Mouse (Mus musculus) urinary bladder, postnatal 10 days (tissue): Measurements from ENCODE around the gene Nae1.
A peak's percentile ranks its signal among the peaks of the same experiment; 100 is the strongest.
"Not testable (repeated sequence)": the region's sequence is repeated elsewhere in the genome, so short reads cannot be mapped to it uniquely, and the experiment has no call there.

Source experiments
- DNase-seq: peaks from one replicate; pipeline ENCODE4 v3.0.0; 2022; ENCODE audit warnings: low spot score

The Nae1 gene

DNA sequence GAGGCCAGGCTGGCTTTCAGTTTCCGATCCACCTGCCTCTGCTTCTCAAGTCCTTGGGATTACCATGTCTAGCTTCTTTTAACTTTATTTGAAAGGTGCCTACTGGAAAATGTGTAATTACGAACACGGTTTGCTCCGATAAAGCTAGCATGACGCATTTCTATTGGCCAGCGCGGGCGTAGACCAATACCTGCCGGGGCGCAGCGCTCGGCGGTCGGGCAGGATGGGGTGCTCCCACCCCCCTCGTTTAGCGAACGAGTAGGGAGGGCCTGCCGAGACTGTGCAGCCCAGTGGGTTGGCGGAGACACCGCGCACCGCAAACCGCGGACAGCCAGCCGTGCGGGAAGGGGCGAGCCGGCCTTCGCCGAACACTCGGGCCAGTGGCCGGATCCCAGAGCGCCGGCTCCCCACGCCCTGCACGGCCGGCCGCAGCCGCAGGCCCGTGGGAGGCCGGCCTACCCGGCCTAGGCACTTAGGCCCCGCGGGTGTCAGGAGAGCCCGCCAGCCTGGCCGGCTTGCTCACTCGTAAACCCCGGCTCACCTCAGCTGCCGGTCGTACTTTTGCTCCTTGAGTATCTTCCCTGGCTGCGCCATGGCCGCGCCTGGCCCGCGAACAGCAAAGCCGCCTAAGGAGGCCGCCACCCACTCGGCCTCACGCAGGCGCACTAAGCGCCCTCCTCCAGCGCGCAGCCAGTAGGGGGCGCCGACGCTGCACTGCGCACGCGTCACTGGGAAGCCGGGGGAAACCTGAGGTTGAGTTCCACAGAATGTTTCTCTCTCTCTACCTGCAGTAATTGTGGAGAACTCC is at the start of gene Nae1, which contains the start of gene Car7:
TSS of gene Nae1 (minus strand) at position 667 of the 808 bp plus-strand sequence.
TSS of gene Car7 (plus strand) at position 719 of the 808 bp plus-strand sequence.
- DNase-seq: peak; percentile 71

DNA sequence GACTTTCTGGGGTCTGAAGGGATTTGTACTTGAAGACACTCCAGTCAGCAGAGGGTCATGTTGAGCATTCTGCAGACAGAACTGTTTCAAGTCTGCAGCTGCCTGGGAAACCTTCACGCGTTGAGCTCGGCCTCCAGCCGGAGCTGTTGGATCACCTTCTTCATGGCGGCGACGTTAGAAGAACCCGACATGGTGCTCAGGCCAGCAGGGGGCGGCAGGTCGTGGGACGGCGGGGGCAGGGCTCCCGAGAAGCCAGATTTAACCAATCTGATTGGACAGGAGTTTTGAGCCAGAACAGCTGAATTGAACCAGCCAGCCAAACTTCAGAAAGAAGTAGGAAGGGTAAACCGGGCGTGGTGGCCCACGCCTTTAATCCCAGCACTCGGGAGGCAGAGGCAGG is 43.2 kb upstream of the Nae1 start:
- not testable (repeated sequence) for DNase-seq

DNA sequence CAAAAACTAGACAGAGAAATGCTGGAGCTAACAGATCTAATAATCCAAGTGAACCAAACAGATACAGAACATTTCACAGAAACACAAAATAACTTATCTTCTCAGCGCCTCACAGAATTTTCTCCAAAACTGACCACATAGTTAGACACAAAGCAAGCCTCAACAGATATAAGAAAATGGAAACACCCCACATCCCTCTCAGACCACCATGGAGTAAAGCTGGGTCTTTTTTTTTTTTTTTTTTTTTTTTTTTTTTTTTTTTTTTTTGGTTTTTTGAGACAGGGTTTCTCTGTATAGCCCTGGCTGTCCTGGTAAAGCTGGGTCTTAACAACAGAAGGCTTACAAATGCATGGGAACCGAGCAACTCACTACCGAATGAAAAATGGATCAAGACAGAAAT is 42.4 kb upstream of the Nae1 start:
- no peak for DNase-seq

DNA sequence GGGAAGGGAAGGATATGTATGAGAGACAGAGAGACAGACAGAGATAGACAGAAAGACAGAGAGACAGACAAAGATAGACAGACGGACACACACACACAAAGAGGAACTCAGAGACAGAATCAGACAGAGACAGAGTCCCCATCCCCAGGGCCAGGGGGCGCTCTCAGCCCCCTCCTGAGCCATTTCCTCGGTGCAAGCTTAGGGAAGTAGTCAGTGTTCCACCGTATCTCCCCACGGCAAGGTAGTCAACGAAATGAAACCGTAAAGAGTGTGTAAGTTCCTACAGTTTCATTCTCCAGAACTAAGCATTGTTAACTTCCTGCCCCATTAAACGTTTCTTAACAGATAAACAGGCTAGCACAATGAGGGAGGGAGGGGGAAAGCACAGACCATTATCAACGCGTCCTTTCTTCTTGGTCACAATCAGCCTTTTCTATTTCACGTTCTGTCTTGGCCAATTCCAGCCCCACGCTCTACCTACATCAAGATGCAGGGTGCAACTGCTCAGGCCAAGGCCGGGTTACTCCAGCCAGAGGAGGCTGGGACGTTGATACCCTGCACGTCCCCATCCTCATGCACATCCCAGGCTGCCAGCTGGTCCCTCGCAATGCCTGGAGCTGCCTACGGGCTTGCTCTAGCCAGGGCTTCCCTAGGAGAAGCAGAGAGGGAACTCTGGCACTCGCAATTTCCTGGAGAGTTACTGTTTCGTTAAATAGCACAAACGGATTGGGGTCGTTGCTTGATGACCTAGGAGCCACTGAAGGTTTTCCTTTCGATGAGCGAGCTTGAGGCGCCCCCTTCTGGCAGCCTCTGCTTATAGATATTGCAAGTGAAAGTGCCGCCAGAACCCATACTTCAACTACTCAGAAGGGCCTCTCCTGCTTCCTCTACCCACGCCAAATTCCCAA is 36.3 kb upstream of the Nae1 start:
- DNase-seq: no peak

DNA sequence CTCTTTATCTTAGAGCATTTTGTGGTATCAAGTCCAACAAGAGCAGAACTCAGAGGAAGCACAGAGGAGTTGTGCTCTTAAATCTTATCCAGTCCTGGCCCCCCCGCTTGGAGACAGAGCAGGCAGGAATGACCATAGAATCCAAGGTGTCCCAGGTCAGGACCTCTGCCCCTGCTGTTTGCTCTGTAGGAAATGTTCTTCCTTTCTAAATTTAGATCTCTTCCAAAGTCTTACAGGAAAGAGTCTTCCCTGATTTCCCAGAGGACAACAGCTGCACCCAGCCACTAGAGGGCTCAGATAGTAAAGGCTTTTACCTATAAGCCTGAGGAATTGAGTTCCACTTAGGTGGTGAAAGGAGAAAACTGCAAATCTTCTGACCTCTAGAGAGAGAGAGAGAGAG is 35.1 kb upstream of the Nae1 start:
- no peak for DNase-seq

DNA sequence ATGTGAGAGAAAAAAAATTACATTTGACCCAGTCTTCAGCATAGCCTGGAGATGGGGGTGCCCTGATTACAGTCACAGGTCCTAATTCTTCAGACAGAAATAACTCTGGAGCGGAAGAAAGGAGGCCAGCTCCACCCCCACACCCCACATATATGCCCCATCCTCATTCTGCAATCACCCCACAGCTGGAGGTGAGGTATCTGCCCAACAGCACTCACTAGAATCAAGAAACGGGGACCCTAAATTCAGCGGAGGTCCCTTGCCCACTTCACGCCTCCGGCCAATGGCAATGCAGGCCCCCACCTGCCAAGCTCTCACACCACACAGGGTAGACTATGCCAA is 31.0 kb upstream of the Nae1 start:
- DNase-seq: no peak

DNA sequence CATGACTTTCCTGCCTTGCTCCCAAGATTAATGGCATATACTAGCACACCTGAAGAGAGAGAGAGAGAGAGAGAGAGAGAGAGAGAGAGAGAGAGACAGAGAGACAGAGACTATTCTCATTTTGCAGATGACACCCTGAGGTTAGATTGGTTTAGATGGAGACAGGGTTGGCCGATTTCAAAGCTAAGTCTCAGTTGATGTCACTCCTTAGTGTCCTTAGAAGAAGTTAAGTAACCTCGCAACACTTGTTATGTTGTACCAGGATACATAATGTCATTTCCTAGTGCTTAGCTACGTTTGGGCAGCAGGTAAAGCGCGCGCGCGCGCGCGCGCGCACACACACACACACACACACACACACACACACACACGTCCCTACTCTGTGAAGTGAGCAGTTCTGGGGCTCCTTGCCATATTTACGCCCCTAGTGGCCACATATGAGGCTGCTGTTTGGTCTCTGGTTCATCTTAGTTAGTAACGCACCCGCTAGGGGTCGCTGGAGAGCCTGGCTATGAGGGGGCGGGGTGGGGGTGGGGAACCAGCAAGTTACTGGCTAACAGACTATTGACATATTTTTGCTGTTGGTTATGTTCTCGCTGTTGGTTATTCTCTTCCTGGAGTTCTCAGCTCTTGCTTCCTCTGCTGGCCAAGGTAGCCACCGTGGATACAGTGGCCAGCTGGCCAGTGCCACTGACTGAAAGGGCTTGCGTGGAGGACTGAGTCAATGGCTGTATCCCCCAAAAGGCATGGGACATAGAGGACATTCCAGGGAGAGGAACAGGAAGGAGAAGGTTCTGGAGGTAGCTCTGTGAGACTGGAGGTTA is 30.4 kb upstream of the Nae1 start:
- peak; percentile 48 for DNase-seq

DNA sequence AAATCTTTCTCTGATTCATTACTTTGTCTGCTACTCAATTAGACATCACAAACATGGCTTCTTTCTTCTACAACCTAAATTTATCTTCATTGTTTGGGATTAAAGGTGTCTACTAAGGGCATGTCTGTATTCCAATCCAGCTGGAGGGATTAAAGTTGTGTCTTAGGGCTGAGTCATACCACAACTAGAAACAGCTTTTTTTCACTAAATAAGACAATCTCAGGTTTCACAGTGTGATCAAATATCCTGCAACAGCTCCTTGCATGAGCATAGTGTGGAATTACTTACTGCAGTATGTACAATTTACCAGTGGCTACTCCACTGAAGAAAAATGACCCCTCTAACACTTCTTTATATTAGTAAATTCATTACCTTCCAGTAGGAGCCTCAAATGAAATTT is 26.3 kb upstream of the Nae1 start:
- no peak for DNase-seq

DNA sequence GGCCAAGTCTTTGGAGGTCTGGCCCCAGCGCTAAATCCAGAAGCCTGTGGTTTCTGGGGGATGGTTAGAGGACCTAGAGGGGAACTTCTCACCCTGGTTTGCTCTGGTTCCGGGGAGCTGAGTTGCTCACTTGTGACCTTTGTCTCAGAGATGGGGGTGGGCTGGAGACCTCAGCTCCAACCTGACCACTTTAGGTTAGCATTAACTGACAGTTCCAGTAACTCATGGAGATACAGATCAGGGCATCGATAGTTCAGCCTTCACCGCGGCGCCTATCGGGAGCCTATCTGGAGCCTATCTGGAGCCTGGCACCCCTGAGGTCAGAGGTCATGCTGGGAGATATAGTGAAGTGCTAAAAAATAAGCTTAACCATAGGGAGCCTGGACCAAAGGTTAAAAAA is 22.8 kb upstream of the Nae1 start:
- no peak for DNase-seq

DNA sequence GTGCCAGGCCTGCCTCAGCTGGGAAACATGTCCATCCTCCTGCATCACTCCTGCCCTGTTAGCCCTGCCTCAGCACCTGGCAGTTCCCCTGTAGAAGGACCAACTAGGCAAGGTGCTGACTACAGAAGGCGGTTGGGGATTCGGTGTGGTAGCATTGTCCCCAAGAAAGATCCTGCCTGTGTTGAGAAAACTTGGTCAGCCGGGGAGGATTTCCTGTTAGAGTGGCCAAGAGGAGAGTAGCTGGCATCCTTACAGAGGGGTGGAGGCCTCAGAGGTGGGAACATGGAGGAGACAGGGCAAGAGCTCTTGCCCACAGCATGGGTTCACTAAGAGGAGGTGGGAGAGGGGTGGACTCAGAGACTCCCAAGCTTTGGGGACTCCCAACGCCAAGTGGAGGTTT is 20.8 kb upstream of the Nae1 start:
- no peak for DNase-seq

DNA sequence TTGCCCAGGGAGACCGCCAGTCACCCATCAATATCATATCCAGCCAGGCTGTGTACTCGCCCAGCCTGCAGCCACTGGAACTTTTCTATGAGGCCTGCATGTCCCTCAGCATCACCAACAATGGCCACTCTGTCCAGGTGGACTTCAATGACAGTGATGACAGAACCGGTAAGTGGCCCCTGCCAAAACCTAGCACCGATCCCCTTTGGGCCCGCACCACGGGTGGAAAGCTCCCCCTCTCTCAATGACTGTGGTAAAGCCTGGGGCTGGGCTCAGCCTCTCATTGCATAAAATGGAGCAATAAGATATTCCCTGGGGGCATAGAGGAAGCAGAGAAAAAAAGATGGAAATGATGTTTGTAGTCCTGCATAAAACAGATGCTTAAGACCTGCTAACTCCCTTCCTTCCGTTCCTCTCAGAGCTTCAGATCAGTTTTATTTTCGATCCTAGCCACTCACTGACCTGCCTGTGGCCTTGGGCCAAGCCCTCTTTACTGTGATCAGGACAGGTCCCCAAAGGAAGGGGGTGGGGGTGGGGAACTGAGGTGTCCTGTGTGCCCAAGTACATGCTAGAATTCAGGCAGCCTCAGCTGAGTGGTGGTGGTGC is 9.1 kb upstream of the Nae1 start:
- no peak for DNase-seq

DNA sequence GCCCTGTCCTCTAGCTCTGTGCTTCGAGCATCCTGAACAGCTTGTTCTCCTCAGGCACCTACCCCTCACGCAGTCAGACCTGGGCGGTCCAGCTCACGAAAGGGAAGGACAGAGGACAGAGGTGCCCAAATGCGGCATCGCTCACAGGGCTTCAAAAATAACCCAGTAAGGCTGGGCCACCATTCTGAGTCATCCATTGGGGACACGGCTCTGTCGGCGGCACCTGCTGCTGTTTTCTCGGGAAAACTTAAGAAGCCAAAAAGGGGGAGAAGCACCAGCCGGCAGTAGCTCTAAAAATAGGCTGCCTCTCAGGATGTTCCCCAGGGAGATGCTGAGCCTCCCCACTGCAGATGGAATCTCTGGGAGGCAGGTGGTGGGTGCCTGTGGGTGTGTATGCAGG is 7.7 kb upstream of the Nae1 start:
- DNase-seq: no peak

DNA sequence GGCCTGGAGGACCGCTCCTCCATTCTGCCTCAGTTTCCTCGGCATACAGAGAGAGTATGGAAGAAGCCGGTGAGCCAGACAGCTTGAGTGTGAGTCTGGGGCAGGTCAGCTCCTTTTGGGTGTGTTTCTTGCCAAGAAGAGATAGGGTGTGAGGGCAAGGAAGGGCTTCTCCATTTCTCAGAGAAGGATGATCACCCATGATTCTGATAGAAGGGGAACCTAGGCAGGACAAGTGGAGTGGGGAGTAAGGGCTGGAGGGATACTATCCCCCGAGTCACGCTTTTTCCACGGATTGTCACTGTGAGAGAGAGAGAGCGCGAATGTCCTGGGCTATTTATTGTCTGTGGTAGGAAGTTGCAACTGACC is 7.1 kb upstream of the Nae1 start:
- no peak for DNase-seq

DNA sequence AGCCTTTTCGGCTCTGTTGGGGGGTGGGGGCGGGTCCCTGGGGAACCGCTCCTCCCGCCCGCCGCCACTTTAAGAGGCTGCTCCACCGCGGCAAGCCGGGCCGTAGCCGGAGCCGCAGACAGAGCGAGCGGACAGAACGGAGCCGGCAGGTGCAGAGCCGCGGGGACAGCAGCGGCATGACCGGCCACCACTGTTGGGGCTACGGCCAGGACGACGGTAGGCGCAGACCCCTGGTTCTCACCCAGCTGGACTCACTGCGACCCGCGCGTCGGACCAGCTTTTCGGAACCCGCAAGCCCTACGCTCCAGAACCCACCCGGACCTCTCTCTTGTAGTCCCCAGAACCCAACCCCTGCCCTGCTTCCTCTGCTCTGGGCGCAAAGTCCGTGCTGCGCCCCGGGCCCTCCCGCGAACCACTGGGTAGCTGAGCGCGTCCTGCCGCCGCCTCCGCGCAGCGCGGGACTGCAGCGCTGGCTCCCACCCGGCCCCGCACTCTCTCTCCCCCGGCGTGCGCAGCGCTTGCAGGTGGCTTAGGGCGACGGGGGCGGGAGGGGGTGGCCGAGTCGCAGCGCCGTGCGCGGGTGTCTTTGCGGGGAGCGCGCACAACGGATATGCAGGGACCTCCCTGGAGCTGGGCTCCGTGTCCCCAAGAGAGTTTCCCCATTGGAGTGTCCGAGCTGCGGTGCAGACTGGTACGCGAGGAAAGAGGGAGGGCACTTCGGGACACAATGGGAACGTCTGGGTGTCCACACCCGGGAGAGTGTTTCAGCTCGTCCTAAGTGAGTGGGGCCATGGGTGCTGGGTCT is 6.5 kb upstream of the Nae1 start:
- DNase-seq: no peak

DNA sequence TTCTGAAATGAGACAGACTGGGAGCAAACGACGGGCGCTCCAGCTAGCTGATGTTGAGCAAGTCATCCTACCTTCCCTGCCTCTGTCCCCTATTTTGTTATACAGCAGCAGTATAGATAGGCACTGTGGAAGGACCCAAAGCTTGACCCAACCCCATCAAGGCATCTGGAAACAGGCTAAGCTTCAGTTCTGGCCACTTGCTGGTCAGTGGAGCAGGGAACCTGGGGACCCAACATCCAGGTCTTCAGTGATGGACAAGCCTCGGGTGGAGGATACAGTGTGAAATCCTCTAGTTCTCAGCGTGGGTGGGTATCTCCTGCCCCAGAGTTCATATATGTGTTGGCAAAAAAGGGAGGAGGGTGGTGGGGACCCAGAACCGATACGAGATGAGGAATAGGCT is 5.8 kb upstream of the Nae1 start:
- DNase-seq: no peak

DNA sequence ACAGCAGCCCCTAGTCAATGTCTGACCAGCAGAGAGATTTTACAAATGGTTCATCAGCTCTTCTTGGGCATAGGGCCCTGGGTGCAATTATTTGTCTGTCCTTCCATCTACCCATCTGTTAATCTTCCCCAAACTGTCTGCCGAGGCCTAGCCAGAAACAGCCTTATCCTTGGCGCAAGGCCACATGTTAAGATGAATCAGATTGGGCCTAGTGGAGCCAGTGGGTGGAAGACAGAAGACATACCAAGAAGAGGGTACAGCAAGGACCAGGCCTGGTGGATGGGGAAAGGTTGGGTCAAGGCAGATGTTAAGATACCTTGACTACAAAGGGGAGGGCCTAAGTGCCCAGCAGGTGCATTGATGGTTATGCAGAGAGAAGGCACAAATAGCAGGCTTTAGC is 5.1 kb upstream of the Nae1 start:
- DNase-seq: no peak

DNA sequence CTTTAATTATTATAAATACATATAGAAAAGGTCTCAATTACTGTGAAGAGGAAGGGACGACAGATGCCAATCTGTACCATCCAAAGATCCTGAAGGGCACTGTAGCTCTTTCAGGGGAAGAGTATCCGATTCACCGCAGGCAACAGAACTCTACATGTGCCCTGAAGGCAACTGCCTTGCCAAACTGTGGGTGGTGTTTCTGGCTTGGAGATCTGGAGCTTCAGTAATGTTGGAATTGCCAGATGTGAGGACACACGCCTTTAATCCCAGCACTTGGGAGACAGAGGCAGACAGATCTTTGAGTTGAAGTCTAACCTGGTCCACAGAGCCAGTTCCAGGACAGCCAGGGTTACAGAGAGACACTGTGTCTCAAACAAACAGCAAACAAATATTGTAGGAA is 4.5 kb upstream of the Nae1 start:
- no peak for DNase-seq

DNA sequence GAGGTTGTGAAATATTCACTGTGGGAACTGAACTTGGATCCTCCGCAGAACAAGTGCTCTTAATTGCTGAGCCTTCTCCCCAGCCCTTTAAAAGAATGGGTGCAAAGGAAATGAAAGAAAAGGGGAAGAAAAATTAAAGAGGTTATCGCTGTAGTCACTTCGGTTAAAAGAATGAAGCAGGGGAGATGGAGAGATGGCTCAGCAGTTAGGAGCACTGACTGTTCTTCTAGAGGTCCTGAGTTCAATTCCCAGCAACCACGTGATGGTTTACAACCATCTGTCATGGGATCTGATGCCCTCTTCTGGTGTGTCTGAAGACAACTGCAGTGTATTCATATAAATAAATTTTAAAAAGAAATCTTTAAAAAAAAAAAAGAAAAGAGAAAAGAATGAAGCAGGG is 1.6 kb upstream of the Nae1 start:
- DNase-seq: no peak

DNA sequence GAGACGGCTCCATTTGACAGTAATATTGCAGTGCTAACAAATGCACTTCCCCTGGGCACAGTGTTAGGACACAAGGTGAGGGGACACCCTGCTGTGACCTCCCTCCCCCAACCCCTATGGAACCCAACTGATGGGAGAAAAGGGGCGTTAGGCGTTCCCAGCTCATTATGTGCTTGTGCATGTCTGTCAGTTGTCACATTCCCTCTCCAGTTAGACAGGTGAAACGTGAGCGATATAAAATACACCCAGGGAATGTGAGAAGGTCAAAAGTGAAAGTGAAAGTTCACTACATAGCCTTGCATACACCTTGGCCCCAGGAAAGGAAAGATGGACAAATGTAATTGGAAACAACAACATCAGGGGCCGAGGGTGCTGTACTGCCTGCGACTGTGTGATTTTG is 941 bp upstream of the Nae1 start:
- no peak for DNase-seq

DNA sequence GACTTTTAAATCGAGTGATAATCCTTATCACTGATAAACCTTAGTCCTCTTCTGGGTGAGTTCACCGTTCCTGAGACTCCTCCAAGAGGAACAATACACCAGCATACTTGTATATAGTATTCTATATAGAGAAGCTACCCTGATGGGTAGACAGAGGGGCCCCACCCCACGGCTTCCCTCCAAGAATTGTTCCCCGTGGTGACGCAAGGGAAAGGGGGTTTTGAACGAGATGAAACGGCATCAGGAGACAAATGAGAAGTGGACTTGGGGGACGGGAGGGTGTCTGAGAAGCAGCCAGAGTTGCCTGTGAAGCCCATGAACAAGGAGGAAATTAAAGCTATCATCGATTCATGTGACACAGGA is 323 bp upstream of the Nae1 start:
- no peak for DNase-seq

DNA sequence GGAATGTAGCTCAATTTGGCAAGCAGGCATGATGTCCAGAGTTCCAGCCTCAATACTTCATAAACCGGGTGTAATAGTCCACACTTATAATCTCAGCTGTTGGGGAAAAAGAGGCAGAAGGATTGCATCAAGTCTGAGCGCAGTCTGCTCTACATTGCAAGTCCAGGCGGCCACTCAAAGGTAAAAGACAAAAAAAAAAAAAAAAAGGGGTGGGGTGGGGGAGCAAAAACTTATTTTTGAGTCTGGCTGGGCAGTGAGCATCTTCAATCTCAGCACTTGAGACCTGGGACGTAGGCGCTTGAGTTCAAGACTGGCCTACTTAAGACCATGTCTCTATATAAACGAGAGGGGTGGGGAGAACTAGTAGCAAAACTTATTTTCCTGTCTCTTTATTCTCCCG is 886 bp downstream of the Nae1 start:
- DNase-seq: no peak
